Mouse (Mus musculus) ES-E14 (cell line): Measurements from ENCODE around the gene Trim7. TPM values are rescaled to one million over a fixed set of nuclear protein-coding genes. Genes with fewer than 3 reads are reported as not detected.

Experiments used
- DNase-seq: peaks from one replicate; pipeline ENCODE4 v3.0.0-alpha.2; 2013; ENCODE audit warnings: low read depth, low spot score
- H3K27ac ChIP-seq: 2 replicates; pipeline ENCODE4 v1.5.1; 2012; ENCODE audit warnings: low read depth, mild to moderate bottlenecking, low read length, moderate library complexity, mixed read lengths; ENCODE audit not compliant: poor library complexity, insufficient read depth, severe bottlenecking
- H3K36me3 ChIP-seq: 2 replicates; pipeline ENCODE4 v1.6.1; 2012; ENCODE audit warnings: mild to moderate bottlenecking, low read length, moderate library complexity, mixed read lengths; ENCODE audit not compliant: control insufficient read depth, poor library complexity, insufficient read depth, severe bottlenecking
- H3K4me1 ChIP-seq, 2 experiments: fragments of 150-350 bp in 1 of 2; sonication (generic) in 1 of 2; 2 replicates each; pipeline ENCODE4 v1.6.1; 2012; ENCODE audit warnings: low read length in 2 of 2, mild to moderate bottlenecking in 1 of 2, mixed read lengths in 1 of 2; ENCODE audit not compliant: control insufficient read depth in 2 of 2, insufficient read depth in 2 of 2, poor library complexity in 1 of 2
- H3K4me3 ChIP-seq, 2 experiments: fragments of 150-350 bp in 1 of 2; sonication (generic) in 1 of 2; 2 replicates each; pipeline ENCODE4 v1.5.1; 2012; ENCODE audit warnings: low read length in 2 of 2, low read depth in 1 of 2, mild to moderate bottlenecking in 1 of 2, mixed read lengths in 1 of 2; ENCODE audit not compliant: insufficient read depth in 1 of 2, poor library complexity in 1 of 2, severe bottlenecking in 1 of 2
- H3K9ac ChIP-seq: 2 replicates; pipeline ENCODE4 v1.6.1; 2012; ENCODE audit warnings: low read depth, mild to moderate bottlenecking, low read length, mixed read lengths; ENCODE audit not compliant: poor library complexity, insufficient read depth, severe bottlenecking
- H3K9me3 ChIP-seq: fragments of 150-350 bp; sonication (generic); 2 replicates; pipeline ENCODE4 v1.6.1; 2012; ENCODE audit warnings: low read depth, mild to moderate bottlenecking, low read length; ENCODE audit not compliant: control insufficient read depth, insufficient read depth
- CHD2 ChIP-seq: IDR thresholded peaks from 2 replicates; pipeline ENCODE4 v1.6.1; 2014; ENCODE audit warnings: mild to moderate bottlenecking, low read depth, low read length, inconsistent platforms
- HCFC1 ChIP-seq: IDR thresholded peaks from 2 replicates; pipeline ENCODE4 v1.6.1; 2012; ENCODE audit warnings: low read length, inconsistent platforms, borderline replicate concordance; ENCODE audit not compliant: insufficient read depth
- MAFK ChIP-seq: IDR thresholded peaks from 2 replicates; pipeline ENCODE4 v1.6.1; 2014; ENCODE audit warnings: mild to moderate bottlenecking, low read depth, low read length, inconsistent platforms; ENCODE audit not compliant: insufficient read depth
- ZC3H11A ChIP-seq: IDR thresholded peaks from 2 replicates; pipeline ENCODE4 v1.6.1; 2012; ENCODE audit warnings: low read depth, mild to moderate bottlenecking, inconsistent platforms, low read length, borderline replicate concordance
- ZNF384 ChIP-seq: IDR thresholded peaks from 2 replicates; pipeline ENCODE4 v1.6.1; 2012; ENCODE audit warnings: low read depth, low read length, inconsistent platforms
- in situ Hi-C, 2 experiments: fragments of 600-800 bp; cut with MboI; formaldehyde crosslinking; loops; one replicate each; pipeline ENCODE4 v1.15.1; 2025; ENCODE audit warnings: low sequenced_read_pairs in 2 of 2, inconsistent platforms in 1 of 2; ENCODE audit not compliant: unreplicated experiment in 2 of 2
- total RNA-seq: library from RNA; depleted of rRNA; stranded (reverse); fragments of 300-350 nt; gene quantifications from 2 replicates; pipeline ENCODE4 v1.2.3, GENCODE M21; 2012

Trim7 gene
- total RNA-seq, 1 experiment, result 6.1 TPM

DNA sequence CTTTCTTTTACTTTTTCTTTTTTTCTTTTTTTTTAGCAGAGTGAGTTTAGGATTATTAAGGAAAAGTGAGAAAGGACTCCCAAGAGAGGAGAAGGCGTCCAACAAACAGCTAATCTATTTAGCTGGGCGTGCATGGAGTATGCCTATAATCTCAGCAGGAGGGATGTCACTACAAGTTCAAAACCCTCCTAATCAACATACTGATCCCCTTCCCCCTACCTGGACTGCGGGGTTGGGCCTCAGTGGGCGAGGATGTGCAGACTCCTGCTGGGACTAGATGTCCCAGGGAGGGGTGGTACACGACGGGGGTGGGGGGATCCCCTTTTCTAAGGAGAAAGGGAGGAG, 784 bp downstream of the Trim7 start:
- Histone ChIP-seq H3K4me1 (no peaks in the 10 kb centered on the region; a peak in 1 of 4 replicates), H3K27ac (peak overlapping the region; percentile 62; the same call in 1 of the 2 replicates), H3K9ac (no peak overlapping the region; the same call in 1 of the 2 replicates), H3K9me3 (no peaks in the 10 kb centered on the region), H3K4me3 (peak overlapping the region; percentile 49 to 55), H3K36me3 (no peaks in the 10 kb centered on the region)
- in situ Hi-C loops, result no loop called here
- no peak for DNase-seq
- TF ChIP-seq ZC3H11A (no peak), CHD2 (no peak), HCFC1 (no peak), ZNF384 (no peak), MAFK (no peak)

GRCm38 (mm10) chr11:48827926-48828325, 2.0 kb downstream of the Trim7 start:
- H3K9ac ChIP-seq, result no peak overlapping the region

DNA sequence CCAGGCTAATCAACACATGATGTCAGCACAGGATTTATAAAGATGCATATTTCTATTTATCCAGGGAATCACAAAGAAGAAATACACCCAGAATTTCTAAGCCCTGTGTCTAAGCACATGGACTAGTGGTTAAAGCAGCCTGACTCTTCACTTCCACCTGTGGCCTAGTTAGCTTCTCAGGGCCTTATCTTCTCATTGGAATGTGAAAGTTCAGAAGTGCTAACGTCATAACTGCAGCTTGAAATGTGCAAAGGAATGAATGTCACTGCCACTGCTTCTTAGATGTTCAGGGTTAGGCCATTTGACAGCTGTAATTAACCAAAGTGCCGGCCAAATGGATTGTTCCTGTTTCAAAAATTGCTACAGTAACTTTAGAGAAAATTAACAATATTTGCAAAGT, 4.3 kb downstream of the Trim7 start:
- no peaks in the 10 kb centered on the region for H3K9me3 ChIP-seq
- H3K9ac ChIP-seq, result no peak overlapping the region
- H3K4me3 ChIP-seq, result no peak overlapping the region
- in situ Hi-C loops, result no loop called here
- H3K4me1 ChIP-seq, result peaks cover 0 to 2% of the 10 kb centered on the region in 2 experiments; a peak in 2 of 4 replicates
- TF ChIP-seq HCFC1 (no peak), ZC3H11A (no peak), MAFK (no peak)
- no peak overlapping the region for H3K27ac ChIP-seq
- DNase-seq, result no peak
- H3K36me3 ChIP-seq, result no peaks in the 10 kb centered on the region

More at GRCm38 (mm10) chr11:48827926-48828325, 2.0 kb downstream of the Trim7 start:
- no peak overlapping the region for H3K4me3 ChIP-seq
- DNase-seq, result no peak
- H3K9me3 ChIP-seq, result no peaks in the 10 kb centered on the region
- H3K4me1 ChIP-seq, result peaks cover 0 to 2% of the 10 kb centered on the region in 2 experiments; a peak in 1 of 4 replicates
- H3K36me3 ChIP-seq, result no peaks in the 10 kb centered on the region
- no peak overlapping the region; the same call in 1 of the 2 replicates for H3K27ac ChIP-seq
- TF ChIP-seq HCFC1 (no peak), MAFK (no peak), ZC3H11A (no peak), CHD2 (no peak)
- in situ Hi-C loops, result no loop called here

- H3K27ac ChIP-seq, result no peak overlapping the region
- TF ChIP-seq ZNF384, result no peak
- no peak for TF ChIP-seq ZC3H11A
- no peak for TF ChIP-seq HCFC1
- TF ChIP-seq CHD2, result no peak
- TF ChIP-seq MAFK, result no peak
- no peaks in the 10 kb centered on the region for H3K36me3 ChIP-seq
- H3K4me1 ChIP-seq, result peaks cover 0 to 8% of the 10 kb centered on the region in 2 experiments; a peak in 2 of 4 replicates
- no peak overlapping the region for H3K4me3 ChIP-seq
- in situ Hi-C loops, result no loop called here
- no peak for DNase-seq
- no peaks in the 10 kb centered on the region for H3K9me3 ChIP-seq
- H3K9ac ChIP-seq, result no peak overlapping the region
Measured at GRCm38 (mm10) chr11:48831273-48831672, 5.3 kb downstream of the Trim7 start.

- DNase-seq, result no peak
- Histone ChIP-seq H3K4me3 (peak overlapping the region in 1 of 2 experiments; percentile 72; a peak in 3 of 4 replicates), H3K4me1 (peaks cover 0 to 9% of the 10 kb centered on the region in 2 experiments; a peak in 2 of 4 replicates), H3K27ac (no peak overlapping the region), H3K9ac (no peak overlapping the region), H3K9me3 (no peaks in the 10 kb centered on the region), H3K36me3 (no peaks in the 10 kb centered on the region)
- TF ChIP-seq ZNF384 (no peak), HCFC1 (no peak), CHD2 (no peak), ZC3H11A (no peak), MAFK (no peak)
- in situ Hi-C loops, result no loop called here
Measured at GRCm38 (mm10) chr11:48833078-48833730, 7.3 kb downstream of the Trim7 start.
